In genomic region chr10:96148250-96148699, GRCm38 (mm10) we compare ENCODE assay signal across 10 mouse cellular contexts. TPM values are rescaled to one million over a fixed set of nuclear protein-coding genes. Genes with fewer than 3 reads are reported as not detected.
A peak's percentile ranks its signal among the peaks of the same experiment; 100 is the strongest.
DNase-seq lines count a peak whose midpoint lies in the region; ATAC-seq and TF ChIP-seq lines count a peak whose summit lies in the region.
"Had no signal": no experiment of that assay in that cellular context is flagged by ENCODE, and none has a peak within 500 bp of the region (broad histone marks: within the 10 kb centered on the region; RNA-seq: fewer than 3 reads in every experiment).

No protein-coding gene starts in this region.

- 53% methylated on average over 10 of the region's 10 CpGs for WGBS in forebrain, embryonic 12.5 days
- WGBS in forebrain, embryonic 13.5 days = 30% methylated on average over 10 of the region's 10 CpGs
- WGBS in embryonic facial prominence, embryonic 12.5 days = 18% methylated on average over 10 of the region's 10 CpGs
- WGBS in kidney, embryonic 14.5 days = 8% methylated on average over 10 of the region's 10 CpGs
- WGBS in thymus, adult 2 months = 29% methylated on average over 10 of the region's 10 CpGs

- no peak overlapping the region for H3K9ac ChIP-seq in forebrain, embryonic 12.5 days
- H3K9ac ChIP-seq in forebrain, embryonic 13.5 days = no peak overlapping the region
- H3K9ac ChIP-seq in MEL (ENCODE audit: control insufficient read depth, low read depth, low read length, poor library complexity, severe bottlenecking) = no peak overlapping the region
- H3K9ac ChIP-seq in embryonic facial prominence, embryonic 12.5 days = no peak overlapping the region
- no peak overlapping the region for H3K9ac ChIP-seq in kidney, embryonic 14.5 days (ENCODE audit: low read depth, low read length)

- no peak for TF ChIP-seq CTCF in MEL (IDR thresholded peaks at IDR 0.05 in 2 of 3, conservative IDR thresholded peaks at IDR 0.05 in 1 of 3; ENCODE audit: control insufficient read depth in 1 of 3, insufficient read depth in 1 of 3, low read depth in 2 of 3, low read length in 3 of 3, poor library complexity in 1 of 3, severe bottlenecking in 1 of 3)
- no peak for TF ChIP-seq CTCF in thymus, adult 2 months (IDR thresholded peaks at IDR 0.05; ENCODE audit: borderline replicate concordance, control insufficient read depth, extremely low read depth, insufficient read depth, low read length, poor library complexity)

- H3K36me3 ChIP-seq in forebrain, embryonic 12.5 days (replicated peaks) = no peaks in the 10 kb centered on the region
- H3K36me3 ChIP-seq in forebrain, embryonic 13.5 days (ENCODE audit: poor library complexity, severe bottlenecking) = no peaks in the 10 kb centered on the region
- peaks cover 0 to 3% of the 10 kb centered on the region in 2 experiments; a peak in 2 of 4 replicates for H3K36me3 ChIP-seq in MEL (ENCODE audit: control insufficient read depth in 1 of 2, insufficient read depth in 2 of 2, low read length in 2 of 2)
- no peaks in the 10 kb centered on the region for H3K36me3 ChIP-seq in embryonic facial prominence, embryonic 12.5 days
- no peaks in the 10 kb centered on the region for H3K36me3 ChIP-seq in kidney, embryonic 14.5 days (ENCODE audit: control insufficient read depth, insufficient read depth, low read length)
- H3K36me3 ChIP-seq in thymus, adult 2 months (ENCODE audit: control insufficient read depth, insufficient read depth, low read length) = no peaks in the 10 kb centered on the region
- H3K36me3 ChIP-seq: G1E had no signal

- 0 out of 2 replicates have a peak, but pooled peaks cover 7% of the 10 kb centered on the region for H3K4me1 ChIP-seq in forebrain, embryonic 12.5 days
- H3K4me1 ChIP-seq in forebrain, embryonic 13.5 days = peaks cover 9% of the 10 kb centered on the region; the same call in 1 of the 2 replicates
- H3K4me1 ChIP-seq in MEL (ENCODE audit: control insufficient read depth in 1 of 2, insufficient read depth in 2 of 2, low read length in 2 of 2) = peaks cover 0 to 8% of the 10 kb centered on the region in 2 experiments; a peak in 2 of 4 replicates
- peaks cover 22% of the 10 kb centered on the region; the same call in 1 of the 2 replicates for H3K4me1 ChIP-seq in embryonic facial prominence, embryonic 12.5 days
- H3K4me1 ChIP-seq in kidney, embryonic 14.5 days (ENCODE audit: control insufficient read depth, insufficient read depth, low read length) = no peaks in the 10 kb centered on the region
- no peaks in the 10 kb centered on the region for H3K4me1 ChIP-seq in thymus, adult 2 months (replicated peaks; ENCODE audit: control insufficient read depth, insufficient read depth, low read length)

- no peak overlapping the region for H3K4me2 ChIP-seq in forebrain, embryonic 12.5 days
- H3K4me2 ChIP-seq in forebrain, embryonic 13.5 days = no peak overlapping the region
- no peak overlapping the region for H3K4me2 ChIP-seq in embryonic facial prominence, embryonic 12.5 days (replicated peaks)
- H3K4me2 ChIP-seq in kidney, embryonic 14.5 days (replicated peaks; ENCODE audit: low read depth, low read length) = no peak overlapping the region; the same call in 1 of the 2 replicates

- H3K79me2 ChIP-seq in MEL (ENCODE audit: control insufficient read depth, insufficient read depth, low read length, poor library complexity) = no peaks in the 10 kb centered on the region

- no peak for TF ChIP-seq RAD21 in MEL (IDR thresholded peaks at IDR 0.05; ENCODE audit: low read depth, low read length)

- no peak overlapping the region for H3K27ac ChIP-seq in forebrain, embryonic 12.5 days
- no peak overlapping the region for H3K27ac ChIP-seq in forebrain, embryonic 13.5 days
- no peak overlapping the region for H3K27ac ChIP-seq in MEL (ENCODE audit: control insufficient read depth, low read depth, low read length)
- peak overlapping the region; percentile 23; the same call in 1 of the 2 replicates for H3K27ac ChIP-seq in embryonic facial prominence, embryonic 12.5 days
- no peak overlapping the region for H3K27ac ChIP-seq in kidney, embryonic 14.5 days (ENCODE audit: low read depth, low read length)
- no peak overlapping the region for H3K27ac ChIP-seq in thymus, adult 2 months (ENCODE audit: control insufficient read depth, insufficient read depth, low read length)

- no peak for TF ChIP-seq EP300 in MEL (IDR thresholded peaks at IDR 0.05; ENCODE audit: low read depth in 1 of 2, low read length in 2 of 2)

- peak; percentile 36 for DNase-seq in MEL (ENCODE audit: low read depth, low spot score)
- peak; percentile 15 for DNase-seq in neural tube, embryonic 10.5 days (ENCODE audit: extremely low spot score, low spot score)
- no peak for DNase-seq in thymus, adult 2 months

- H3K9me3 ChIP-seq in forebrain, embryonic 12.5 days = no peaks in the 10 kb centered on the region
- no peaks in the 10 kb centered on the region for H3K9me3 ChIP-seq in forebrain, embryonic 13.5 days (replicated peaks)
- H3K9me3 ChIP-seq in MEL (replicated peaks; ENCODE audit: insufficient read depth, low read length) = no peaks in the 10 kb centered on the region
- H3K9me3 ChIP-seq in embryonic facial prominence, embryonic 12.5 days = no peaks in the 10 kb centered on the region
- no peaks in the 10 kb centered on the region for H3K9me3 ChIP-seq in kidney, embryonic 14.5 days (ENCODE audit: control insufficient read depth, low read length)

- H3K27me3 ChIP-seq in forebrain, embryonic 12.5 days = no peaks in the 10 kb centered on the region
- H3K27me3 ChIP-seq in forebrain, embryonic 13.5 days = no peaks in the 10 kb centered on the region
- peaks cover 0 to 1% of the 10 kb centered on the region in 2 experiments; a peak in 1 of 4 replicates for H3K27me3 ChIP-seq in MEL (ENCODE audit: control insufficient read depth in 1 of 2, insufficient read depth in 2 of 2, low read length in 2 of 2)
- no peaks in the 10 kb centered on the region for H3K27me3 ChIP-seq in embryonic facial prominence, embryonic 12.5 days
- no peaks in the 10 kb centered on the region for H3K27me3 ChIP-seq in kidney, embryonic 14.5 days (ENCODE audit: control insufficient read depth, insufficient read depth, low read length)
- H3K27me3 ChIP-seq in thymus, adult 2 months (ENCODE audit: control insufficient read depth, insufficient read depth, low read length) = no peaks in the 10 kb centered on the region

- peak; percentile 36; the same call in 1 of the 2 replicates for ATAC-seq in forebrain, embryonic 12.5 days (ENCODE audit: low FRiP score)
- ATAC-seq in forebrain, embryonic 13.5 days = no peak
- ATAC-seq in embryonic facial prominence, embryonic 12.5 days (ENCODE audit: insufficient number of reproducible peaks, insufficient read depth, low FRiP score, low TSS enrichment) = no peak
- peak; percentile 94 for ATAC-seq in kidney, embryonic 14.5 days (ENCODE audit: low FRiP score, low TSS enrichment)
- ATAC-seq in inflammation-experienced regulatory T-cells, adult 6 months = no peak

- TF ChIP-seq POLR2A in MEL (IDR thresholded peaks at IDR 0.05; ENCODE audit: control insufficient read depth in 1 of 2, insufficient read depth in 1 of 2, low read depth in 1 of 2, low read length in 2 of 2, poor library complexity in 1 of 2) = no peak
- TF ChIP-seq POLR2A in thymus, adult 2 months (IDR thresholded peaks at IDR 0.05; ENCODE audit: control insufficient read depth, extremely low read depth, insufficient read depth, low read length, poor library complexity) = no peak

- H3K4me3 ChIP-seq in forebrain, embryonic 12.5 days (replicated peaks) = no peak overlapping the region
- no peak overlapping the region for H3K4me3 ChIP-seq in forebrain, embryonic 13.5 days
- no peak overlapping the region for H3K4me3 ChIP-seq in MEL (ENCODE audit: control insufficient read depth in 1 of 2, insufficient read depth in 1 of 2, low read depth in 2 of 2, low read length in 2 of 2)
- H3K4me3 ChIP-seq in embryonic facial prominence, embryonic 12.5 days = no peak overlapping the region
- H3K4me3 ChIP-seq in kidney, embryonic 14.5 days (ENCODE audit: low read length) = no peak overlapping the region
- H3K4me3 ChIP-seq in thymus, adult 2 months (ENCODE audit: control insufficient read depth, insufficient read depth, low read length) = no peak overlapping the region

TF ChIP-seq in MEL, 35 proteins besides CTCF, POLR2A, EP300 and RAD21:
- TF ChIP-seq RCOR1 (IDR thresholded peaks at IDR 0.05; ENCODE audit: low read depth, low read length) (peak; percentile 84), ZC3H11A (IDR thresholded peaks at IDR 0.05; ENCODE audit: low read depth, low read length) (no peak)

RNA-seq across cellular contexts. Expression of gene Gm5426, which starts 11.9 kb away (rescaled TPM):
- not detected in 2 replicates for polyA plus RNA-seq in forebrain, embryonic 12.5 days (2016; fragmentation: Nextera tagmentation; extraction: Ambion mirVana)
- not detected in 2 replicates for polyA plus RNA-seq in forebrain, embryonic 13.5 days (2015; fragmentation: Nextera tagmentation; extraction: Ambion mirVana)
- not detected in 2 replicates for total RNA-seq in MEL (2012; rRNA removed)
- 1 to 10 TPM in 1 of 2 experiments, not detected in 1; 1.0 TPM for polyA plus RNA-seq in MEL (2012; ENCODE audit: insufficient read depth in 1 of 2, insufficient read length in 2 of 2, low read depth in 1 of 2, low replicate concordance in 2 of 2, missing spikeins in 1 of 2)
- not detected in 2 replicates for polyA plus RNA-seq in embryonic facial prominence, embryonic 12.5 days (2016; fragmentation: Nextera tagmentation; extraction: Ambion mirVana)
- not detected in 2 replicates for polyA plus RNA-seq in kidney, embryonic 14.5 days (2014; fragmentation: Nextera tagmentation; extraction: Ambion mirVana)
- 1 to 10 TPM in 1 of 3 experiments, not detected in 2; 1.9 TPM for polyA plus RNA-seq in inflammation-experienced regulatory T-cells, adult 6 months (2017; shearing (Covaris generic))
- polyA plus RNA-seq in thymus, adult 2 months (2012; rRNA removed) = not detected in 2 replicates
- total RNA-seq: G1E had no signal
- polyA plus RNA-seq: G1E; gonadal fat pad, adult 2 months had no signal

Comparison
In these comparisons a context has a peak if more than half of its experiments do, and no peak if none do; other contexts are left out.
1. ATAC-seq: peak in forebrain, embryonic 12.5 days (single experiment) and kidney, embryonic 14.5 days (single experiment); none in forebrain, embryonic 13.5 days (single experiment), embryonic facial prominence, embryonic 12.5 days (single experiment) and inflammation-experienced regulatory T-cells, adult 6 months (single experiment).